Mouse (Mus musculus) neural tube, embryonic 11.5 days (tissue): ENCODE data around the gene Cdca7l. TPM values are rescaled to one million over a fixed set of nuclear protein-coding genes. Genes with fewer than 3 reads are reported as not detected.
A peak's percentile ranks its signal among the peaks of the same experiment; 100 is the strongest.

Experiments
- ATAC-seq: fragments of 200-750 bp; cut with Nextera tagmentation; 2 replicates; pipeline ENCODE4 v1.8.0; 2017; ENCODE audit warnings: moderate number of reproducible peaks, mild to moderate bottlenecking, moderate TSS enrichment, moderate library complexity; ENCODE audit not compliant: insufficient read depth, low FRiP score, low TSS enrichment
- DNase-seq: peaks from one replicate; pipeline ENCODE4 v3.0.0-alpha.2; 2015; ENCODE audit warnings: low spot score
- H3K27ac ChIP-seq: fragments of 300-500 bp; sonication (generic); 2 replicates; pipeline ENCODE4 v1.5.1; 2014; ENCODE audit warnings: low read depth, mild to moderate bottlenecking, low read length
- H3K27me3 ChIP-seq: fragments of 300-500 bp; sonication (generic); 2 replicates; pipeline ENCODE4 v1.6.1; 2014; ENCODE audit warnings: mild to moderate bottlenecking, low read length, mixed read lengths; ENCODE audit not compliant: control insufficient read depth, insufficient read depth
- H3K36me3 ChIP-seq: fragments of 300-500 bp; sonication (generic); 2 replicates; pipeline ENCODE4 v1.6.1; 2014; ENCODE audit warnings: mild to moderate bottlenecking, low read length, moderate library complexity, mixed read lengths; ENCODE audit not compliant: control insufficient read depth, insufficient read depth
- H3K4me1 ChIP-seq: fragments of 300-500 bp; sonication (generic); 2 replicates; pipeline ENCODE4 v1.6.1; 2014; ENCODE audit warnings: low read length, mixed read lengths; ENCODE audit not compliant: control insufficient read depth, insufficient read depth
- H3K4me2 ChIP-seq: fragments of 300-500 bp; sonication (generic); 2 replicates; pipeline ENCODE4 v1.6.1; 2014; ENCODE audit warnings: low read depth, mild to moderate bottlenecking, moderate library complexity
- H3K4me3 ChIP-seq: fragments of 300-500 bp; sonication (generic); 2 replicates; pipeline ENCODE4 v1.5.1; 2014; ENCODE audit warnings: low read depth, low read length
- H3K9ac ChIP-seq: fragments of 300-500 bp; sonication (generic); 2 replicates; pipeline ENCODE4 v1.6.1; 2014; ENCODE audit warnings: mild to moderate bottlenecking, low read length
- H3K9me3 ChIP-seq: fragments of 300-500 bp; sonication (generic); 2 replicates; pipeline ENCODE4 v1.6.1; 2016; ENCODE audit warnings: low read length; ENCODE audit not compliant: control insufficient read depth
- WGBS: fragments of 180-500 bp; shearing (Covaris S2); extraction: QIAGEN DNeasy Blood & Tissue Kit; methylation state at CpG from one replicate; pipeline ENCODE4 v1.1.7; 2014; 5-methylcytosine and 5-hydroxymethylcytosine counted together
- polyA plus RNA-seq: library from polyadenylated mRNA; unstranded; fragments of >200 nt; fragmentation: Nextera tagmentation; extraction: Ambion mirVana; gene quantifications from 2 replicates; pipeline ENCODE4 v1.2.1, GENCODE M21; 2014

Gene Cdca7l
- polyA plus RNA-seq, 1 experiment from 2014 or later, result 21.4 TPM

GRCm38 (mm10) chr12:117842676-117843075, 38.6 kb downstream of the Cdca7l start:
- 78% methylated on average over 1 of the region's 1 CpGs for WGBS

GRCm38 (mm10) chr12:117843302-117844074, 39.4 kb downstream of the Cdca7l start:
- Histone ChIP-seq H3K9me3 (no peaks in the 10 kb centered on the region), H3K9ac (peak overlapping the region; percentile 77), H3K27me3 (no peaks in the 10 kb centered on the region), H3K4me3 (peak overlapping the region; percentile 65), H3K4me1 (peaks cover 4% of the 10 kb centered on the region; the same call in 1 of the 2 replicates), H3K4me2 (peak overlapping the region; percentile 95), H3K36me3 (no peaks in the 10 kb centered on the region), H3K27ac (no peak overlapping the region)
- DNase-seq, result peak; percentile 85
- peak; percentile 88 for ATAC-seq
- WGBS, result under 1% methylated on average over 66 of the region's 75 CpGs

More at GRCm38 (mm10) chr12:117842676-117843075, 38.6 kb downstream of the Cdca7l start:
- DNase-seq (no peak), ATAC-seq (no peak)
- H3K4me1 ChIP-seq, result peaks cover 4% of the 10 kb centered on the region; the same call in 1 of the 2 replicates
- no peaks in the 10 kb centered on the region for H3K36me3 ChIP-seq
- no peaks in the 10 kb centered on the region for H3K27me3 ChIP-seq
- no peak overlapping the region for H3K27ac ChIP-seq
- H3K4me2 ChIP-seq, result no peak overlapping the region; the same call in 1 of the 2 replicates
- no peak overlapping the region for H3K9ac ChIP-seq
- no peak overlapping the region; the same call in 1 of the 2 replicates for H3K4me3 ChIP-seq
- no peaks in the 10 kb centered on the region for H3K9me3 ChIP-seq

- DNase-seq (no peak), ATAC-seq (no peak)
- H3K36me3 ChIP-seq, result no peaks in the 10 kb centered on the region
- H3K9ac ChIP-seq, result peak overlapping the region; percentile 77
- H3K27me3 ChIP-seq, result no peaks in the 10 kb centered on the region
- H3K4me3 ChIP-seq, result peak overlapping the region; percentile 65
- H3K4me1 ChIP-seq, result peaks cover 4% of the 10 kb centered on the region; the same call in 1 of the 2 replicates
- 1% methylated on average over 15 of the region's 15 CpGs for WGBS
- peak overlapping the region; percentile 95 for H3K4me2 ChIP-seq
- H3K9me3 ChIP-seq, result no peaks in the 10 kb centered on the region
- no peak overlapping the region for H3K27ac ChIP-seq
Observed at GRCm38 (mm10) chr12:117844075-117844408, 40.0 kb downstream of the Cdca7l start.

- WGBS, result 24% methylated on average over 2 of the region's 2 CpGs
Observed at GRCm38 (mm10) chr12:117844917-117845316, 40.8 kb downstream of the Cdca7l start.

GRCm38 (mm10) chr12:117848621-117849020, 44.5 kb downstream of the Cdca7l start:
- no peak for ATAC-seq

More at GRCm38 (mm10) chr12:117844917-117845316, 40.8 kb downstream of the Cdca7l start:
- H3K9me3 ChIP-seq, result no peaks in the 10 kb centered on the region
- no peak overlapping the region for H3K27ac ChIP-seq
- H3K9ac ChIP-seq, result no peak overlapping the region
- H3K4me3 ChIP-seq, result no peak overlapping the region
- no peaks in the 10 kb centered on the region for H3K36me3 ChIP-seq
- H3K4me2 ChIP-seq, result peak overlapping the region; percentile 32; the same call in 1 of the 2 replicates
- peaks cover 4% of the 10 kb centered on the region; the same call in 1 of the 2 replicates for H3K4me1 ChIP-seq
- ATAC-seq (no peak), DNase-seq (no peak)
- no peaks in the 10 kb centered on the region for H3K27me3 ChIP-seq

GRCm38 (mm10) chr12:117850472-117850871, 46.4 kb downstream of the Cdca7l start:
- Histone ChIP-seq H3K27me3 (no peaks in the 10 kb centered on the region), H3K36me3 (no peaks in the 10 kb centered on the region), H3K4me2 (no peak overlapping the region), H3K9me3 (no peaks in the 10 kb centered on the region), H3K9ac (no peak overlapping the region), H3K4me1 (peaks cover 5% of the 10 kb centered on the region), H3K4me3 (no peak overlapping the region), H3K27ac (no peak overlapping the region)
- ATAC-seq, result 0 out of 2 replicates have a peak, but pooled peaks have one; percentile 17
- DNase-seq, result peak; percentile 30
- 20% methylated on average over 10 of the region's 10 CpGs for WGBS

More at GRCm38 (mm10) chr12:117848621-117849020, 44.5 kb downstream of the Cdca7l start:
- no peaks in the 10 kb centered on the region for H3K9me3 ChIP-seq
- no peaks in the 10 kb centered on the region for H3K36me3 ChIP-seq
- H3K4me1 ChIP-seq, result peaks cover 8% of the 10 kb centered on the region
- WGBS, result 94% methylated on average over 6 of the region's 6 CpGs
- no peak for DNase-seq
- H3K27me3 ChIP-seq, result no peaks in the 10 kb centered on the region
- H3K27ac ChIP-seq, result no peak overlapping the region
- no peak overlapping the region for H3K9ac ChIP-seq
- H3K4me3 ChIP-seq, result no peak overlapping the region
- no peak overlapping the region for H3K4me2 ChIP-seq

GRCm38 (mm10) chr12:117853316-117853715, 49.2 kb downstream of the Cdca7l start:
- Histone ChIP-seq H3K4me3 (no peak overlapping the region), H3K4me1 (peaks cover 5% of the 10 kb centered on the region; the same call in 1 of the 2 replicates), H3K9ac (no peak overlapping the region), H3K36me3 (no peaks in the 10 kb centered on the region), H3K27ac (no peak overlapping the region), H3K4me2 (no peak overlapping the region), H3K27me3 (no peaks in the 10 kb centered on the region), H3K9me3 (no peaks in the 10 kb centered on the region)
- ATAC-seq (peak; percentile 33; the same call in 1 of the 2 replicates), DNase-seq (peak; percentile 56)
- 33% methylated on average over 6 of the region's 6 CpGs for WGBS

- ATAC-seq (no peak), DNase-seq (no peak)
- Histone ChIP-seq H3K27me3 (no peaks in the 10 kb centered on the region), H3K4me2 (no peak overlapping the region), H3K4me3 (no peak overlapping the region), H3K27ac (no peak overlapping the region), H3K9ac (no peak overlapping the region), H3K36me3 (no peaks in the 10 kb centered on the region), H3K4me1 (no peaks in the 10 kb centered on the region), H3K9me3 (no peaks in the 10 kb centered on the region)
- 85% methylated on average over 9 of the region's 9 CpGs for WGBS
Observed at GRCm38 (mm10) chr12:117857023-117857422, 52.9 kb downstream of the Cdca7l start.

GRCm38 (mm10) chr12:117857884-117858283, 53.8 kb downstream of the Cdca7l start:
- Histone ChIP-seq H3K27ac (no peak overlapping the region), H3K9me3 (no peaks in the 10 kb centered on the region), H3K36me3 (no peaks in the 10 kb centered on the region), H3K9ac (no peak overlapping the region), H3K4me3 (no peak overlapping the region), H3K27me3 (no peaks in the 10 kb centered on the region), H3K4me2 (no peak overlapping the region), H3K4me1 (no peaks in the 10 kb centered on the region)
- ATAC-seq, result no peak
- no peak for DNase-seq
- WGBS, result 88% methylated on average over 6 of the region's 6 CpGs
